Mouse (Mus musculus): ENCODE results near the gene Gm21518. TPM values are rescaled to one million over a fixed set of nuclear protein-coding genes. Genes with fewer than 3 reads are reported as not detected.
"Not testable (repeated sequence)": the region's sequence is repeated elsewhere in the genome, so short reads cannot be mapped to it uniquely, and the experiment has no call there.

The Gm21518 gene
- total RNA-seq (2014; fragmentation: Nextera tagmentation) (not detected in 2 replicates), total RNA-seq (2017) (not detected in 2 replicates)

DNA sequence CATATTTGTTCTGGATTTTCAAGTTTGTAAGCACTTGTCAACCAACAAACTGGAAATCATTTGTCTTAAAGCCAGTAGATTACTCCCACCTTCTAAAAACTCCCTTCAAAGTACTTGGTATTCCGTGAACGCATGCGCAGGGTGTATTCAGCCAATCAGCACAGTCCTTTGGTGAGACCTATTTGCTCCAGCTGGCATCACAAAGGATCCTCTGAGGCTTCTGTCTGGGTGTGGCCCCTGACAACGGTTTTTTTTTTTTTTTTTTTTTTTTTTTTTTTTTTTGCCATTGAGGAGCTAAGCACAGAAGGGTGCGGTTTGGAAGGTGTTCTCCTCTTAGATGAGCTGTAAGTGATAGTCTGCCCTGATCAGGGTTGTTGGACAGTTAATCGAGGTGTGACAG is at the start of gene Gm21518:
TSS of gene Gm21518 (plus strand) at position 301 of the 400 bp plus-strand sequence.
- ATAC-seq (replicated peaks; ENCODE audit: low FRiP score, low TSS enrichment, poor library complexity, severe bottlenecking): not testable (repeated sequence)

All from megakaryocyte-erythroid progenitor cell, adult 5-6 weeks (primary cell).